Mouse (Mus musculus): ENCODE measurements around the gene Loxl4. TPM values are rescaled to one million over a fixed set of nuclear protein-coding genes. Genes with fewer than 3 reads are reported as not detected.

Loxl4 gene
- polyA plus RNA-seq, 1 experiment from 2014 or later = 0.67 TPM

DNA sequence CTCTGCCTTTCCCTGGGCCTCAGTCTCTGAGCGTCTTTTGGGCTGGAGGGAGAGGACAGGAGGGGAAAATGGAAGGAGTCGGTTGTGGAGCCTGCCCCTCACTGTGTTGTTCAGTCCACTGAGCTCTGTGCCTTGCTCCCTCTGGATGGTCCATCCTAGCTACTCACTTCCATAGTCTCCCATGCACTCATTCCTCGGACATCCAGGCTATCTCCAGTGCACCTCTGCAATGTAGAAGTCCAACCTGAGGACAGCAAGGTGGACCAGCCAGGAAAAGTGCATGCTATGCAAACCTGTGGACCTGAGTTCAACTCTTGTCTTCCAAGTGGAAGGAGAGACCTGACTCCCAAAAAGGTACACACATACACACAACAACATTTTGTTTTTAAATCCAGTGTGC, 12.0 kb downstream of the Loxl4 start:
- H3K4me1 ChIP-seq (replicated peaks; ENCODE audit: control insufficient read depth, insufficient read depth, low read length) = no peaks in the 10 kb centered on the region; the same call in 1 of the 2 replicates
- no peak for ATAC-seq (ENCODE audit: low read depth)
- H3K36me3 ChIP-seq (ENCODE audit: control insufficient read depth, insufficient read depth, low read length) = no peaks in the 10 kb centered on the region
- WGBS = 37% methylated on average over 3 of the region's 3 CpGs
- H3K9me3 ChIP-seq (ENCODE audit: control insufficient read depth, low read length) = no peaks in the 10 kb centered on the region
- H3K4me2 ChIP-seq (ENCODE audit: low read depth, low read length) = no peak overlapping the region
- no peak overlapping the region for H3K9ac ChIP-seq (ENCODE audit: low read length)
- H3K4me3 ChIP-seq (ENCODE audit: low read length) = no peak overlapping the region
- no peak overlapping the region for H3K27ac ChIP-seq (ENCODE audit: low read length)
- H3K27me3 ChIP-seq (ENCODE audit: control insufficient read depth, insufficient read depth, low read depth, low read length) = no peaks in the 10 kb centered on the region

DNA sequence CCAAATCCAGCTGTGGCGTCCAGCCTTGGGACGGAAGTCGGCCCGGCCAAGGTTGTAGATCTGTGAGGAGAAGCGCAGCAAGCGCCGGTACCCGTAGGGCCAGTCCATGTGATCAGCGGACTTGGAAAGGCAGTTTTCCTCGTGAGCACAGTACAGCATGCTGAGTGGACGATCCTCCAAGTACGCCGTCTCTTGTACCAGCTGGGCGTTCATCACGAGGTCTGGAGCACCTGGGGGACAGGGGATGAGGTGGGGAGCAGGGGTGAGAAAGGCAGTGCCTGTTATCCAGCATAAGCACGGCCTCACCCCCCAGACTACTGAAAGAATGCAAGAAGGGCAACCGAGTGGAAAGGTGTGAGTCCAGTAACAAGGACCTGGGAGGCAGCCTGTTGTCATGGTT, 12.7 kb downstream of the Loxl4 start:
- Histone ChIP-seq H3K27ac (ENCODE audit: low read length) (no peak overlapping the region), H3K4me3 (ENCODE audit: low read length) (no peak overlapping the region), H3K9ac (ENCODE audit: low read length) (no peak overlapping the region), H3K36me3 (ENCODE audit: control insufficient read depth, insufficient read depth, low read length) (no peaks in the 10 kb centered on the region), H3K9me3 (ENCODE audit: control insufficient read depth, low read length) (no peaks in the 10 kb centered on the region), H3K4me1 (replicated peaks; ENCODE audit: control insufficient read depth, insufficient read depth, low read length) (no peaks in the 10 kb centered on the region; the same call in 1 of the 2 replicates), H3K27me3 (ENCODE audit: control insufficient read depth, insufficient read depth, low read depth, low read length) (no peaks in the 10 kb centered on the region), H3K4me2 (ENCODE audit: low read depth, low read length) (no peak overlapping the region)
- no peak for ATAC-seq (ENCODE audit: low read depth)
- WGBS = 76% methylated on average over 17 of the region's 17 CpGs

DNA sequence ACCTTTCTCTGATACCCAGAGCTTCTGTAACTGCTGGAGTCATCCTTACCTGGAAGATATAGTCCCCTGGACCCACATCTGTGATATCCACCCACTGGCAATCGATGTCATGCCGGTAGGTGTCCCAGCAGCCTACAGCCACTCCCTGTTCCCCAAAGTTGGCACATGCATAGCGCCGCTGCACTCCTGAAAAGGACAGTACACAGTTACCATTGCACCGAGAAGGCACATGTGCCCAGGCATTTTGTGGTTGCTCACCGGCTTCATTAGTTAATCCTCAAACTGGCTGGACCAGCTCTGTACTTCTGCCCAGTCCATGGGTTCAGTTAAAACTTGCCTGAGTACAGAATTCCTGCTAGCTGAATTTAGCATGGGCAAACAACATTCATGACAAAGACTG, 14.7 kb downstream of the Loxl4 start:
- WGBS = 92% methylated on average over 6 of the region's 6 CpGs
- ATAC-seq (ENCODE audit: low read depth) = no peak

DNA sequence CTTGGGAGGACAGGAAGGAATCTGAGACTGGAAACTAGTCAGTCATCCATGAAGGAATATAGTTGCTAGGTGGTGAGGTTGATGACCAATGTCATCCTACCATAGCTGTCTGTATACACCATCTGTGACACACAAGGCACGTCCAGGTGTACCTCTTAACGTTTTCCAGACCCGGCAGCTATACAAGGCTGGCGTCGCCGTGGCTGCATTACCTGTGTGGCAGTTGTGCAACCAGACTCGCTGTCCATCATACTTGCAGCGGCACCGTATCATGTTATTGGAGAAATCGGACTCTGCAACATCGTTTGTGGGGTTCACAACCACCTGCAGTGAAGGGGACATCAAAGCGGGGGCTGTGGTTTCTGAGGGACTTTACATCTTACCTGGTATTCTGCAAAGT, 15.3 kb downstream of the Loxl4 start:
- no peaks in the 10 kb centered on the region for H3K27me3 ChIP-seq (ENCODE audit: control insufficient read depth, insufficient read depth, low read depth, low read length)
- H3K9me3 ChIP-seq (ENCODE audit: control insufficient read depth, low read length) = no peaks in the 10 kb centered on the region
- ATAC-seq (ENCODE audit: low read depth) = no peak
- no peak overlapping the region for H3K9ac ChIP-seq (ENCODE audit: low read length)
- H3K4me3 ChIP-seq (ENCODE audit: low read length) = no peak overlapping the region
- H3K36me3 ChIP-seq (ENCODE audit: control insufficient read depth, insufficient read depth, low read length) = no peaks in the 10 kb centered on the region
- no peak overlapping the region for H3K27ac ChIP-seq (ENCODE audit: low read length)
- H3K4me2 ChIP-seq (ENCODE audit: low read depth, low read length) = no peak overlapping the region
- WGBS = 90% methylated on average over 12 of the region's 12 CpGs
- H3K4me1 ChIP-seq (replicated peaks; ENCODE audit: control insufficient read depth, insufficient read depth, low read length) = no peaks in the 10 kb centered on the region; the same call in 1 of the 2 replicates

More for the DNA sequence above, 14.7 kb downstream of the Loxl4 start:
- Histone ChIP-seq H3K36me3 (ENCODE audit: control insufficient read depth, insufficient read depth, low read length) (no peaks in the 10 kb centered on the region), H3K9ac (ENCODE audit: low read length) (no peak overlapping the region), H3K27me3 (ENCODE audit: control insufficient read depth, insufficient read depth, low read depth, low read length) (no peaks in the 10 kb centered on the region), H3K4me3 (ENCODE audit: low read length) (no peak overlapping the region), H3K4me2 (ENCODE audit: low read depth, low read length) (no peak overlapping the region), H3K27ac (ENCODE audit: low read length) (no peak overlapping the region), H3K4me1 (replicated peaks; ENCODE audit: control insufficient read depth, insufficient read depth, low read length) (no peaks in the 10 kb centered on the region; the same call in 1 of the 2 replicates), H3K9me3 (ENCODE audit: control insufficient read depth, low read length) (no peaks in the 10 kb centered on the region)

DNA sequence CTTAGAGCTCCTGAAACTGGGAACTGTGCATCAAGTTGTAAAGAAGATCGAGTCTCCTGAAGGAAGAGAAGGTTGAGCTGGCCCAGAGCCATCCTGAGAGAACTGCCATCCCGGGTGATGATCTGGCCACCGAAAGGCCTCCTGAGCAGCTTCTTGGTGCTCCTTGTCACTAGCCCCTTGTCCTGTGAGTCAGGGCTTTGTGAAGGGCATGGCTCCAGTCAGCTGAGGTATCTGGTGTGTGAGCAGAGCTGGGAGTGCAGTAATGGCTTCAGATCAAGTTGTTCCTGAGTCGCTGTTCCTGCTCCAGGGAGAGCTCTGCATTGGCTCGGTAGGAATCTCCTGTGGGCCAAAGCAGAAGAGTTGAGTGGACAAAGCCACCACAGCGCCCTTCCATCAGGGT, 17.5 kb downstream of the Loxl4 start:
- Histone ChIP-seq H3K27ac (ENCODE audit: low read length) (no peak overlapping the region), H3K27me3 (ENCODE audit: control insufficient read depth, insufficient read depth, low read depth, low read length) (no peaks in the 10 kb centered on the region), H3K4me3 (ENCODE audit: low read length) (no peak overlapping the region), H3K4me1 (replicated peaks; ENCODE audit: control insufficient read depth, insufficient read depth, low read length) (no peaks in the 10 kb centered on the region), H3K9me3 (ENCODE audit: control insufficient read depth, low read length) (no peaks in the 10 kb centered on the region), H3K36me3 (ENCODE audit: control insufficient read depth, insufficient read depth, low read length) (peaks cover 7% of the 10 kb centered on the region), H3K9ac (ENCODE audit: low read length) (no peak overlapping the region), H3K4me2 (ENCODE audit: low read depth, low read length) (no peak overlapping the region)
- ATAC-seq (ENCODE audit: low read depth) = no peak
- 93% methylated on average over 6 of the region's 6 CpGs for WGBS

DNA sequence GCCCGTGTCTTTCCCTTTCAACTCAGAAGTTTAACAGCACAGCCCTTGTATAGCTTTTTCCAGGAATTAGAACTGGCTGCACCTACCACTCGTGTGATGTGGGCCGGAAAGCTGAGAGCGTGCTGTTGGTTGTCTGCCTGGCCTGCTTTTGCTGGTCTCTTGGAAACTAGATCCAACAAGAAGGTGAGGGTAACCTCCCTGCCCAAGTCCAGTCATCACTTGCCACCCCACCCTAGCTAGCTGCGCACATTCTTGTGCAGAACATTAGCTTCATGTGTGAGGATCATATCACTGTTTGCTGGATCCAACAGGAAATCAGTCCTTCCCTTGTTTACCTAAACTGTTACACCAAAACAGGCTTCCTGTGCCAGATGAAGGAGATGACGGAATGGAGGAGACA, 19.2 kb downstream of the Loxl4 start:
- no peak overlapping the region for H3K9ac ChIP-seq (ENCODE audit: low read length)
- no peaks in the 10 kb centered on the region for H3K9me3 ChIP-seq (ENCODE audit: control insufficient read depth, low read length)
- H3K36me3 ChIP-seq (ENCODE audit: control insufficient read depth, insufficient read depth, low read length) = peaks cover 7% of the 10 kb centered on the region
- 72% methylated on average over 6 of the region's 6 CpGs for WGBS
- no peak for ATAC-seq (ENCODE audit: low read depth)
- H3K27me3 ChIP-seq (ENCODE audit: control insufficient read depth, insufficient read depth, low read depth, low read length) = no peaks in the 10 kb centered on the region
- H3K4me2 ChIP-seq (ENCODE audit: low read depth, low read length) = no peak overlapping the region
- no peak overlapping the region for H3K27ac ChIP-seq (ENCODE audit: low read length)
- no peaks in the 10 kb centered on the region for H3K4me1 ChIP-seq (replicated peaks; ENCODE audit: control insufficient read depth, insufficient read depth, low read length)
- no peak overlapping the region for H3K4me3 ChIP-seq (ENCODE audit: low read length)

DNA sequence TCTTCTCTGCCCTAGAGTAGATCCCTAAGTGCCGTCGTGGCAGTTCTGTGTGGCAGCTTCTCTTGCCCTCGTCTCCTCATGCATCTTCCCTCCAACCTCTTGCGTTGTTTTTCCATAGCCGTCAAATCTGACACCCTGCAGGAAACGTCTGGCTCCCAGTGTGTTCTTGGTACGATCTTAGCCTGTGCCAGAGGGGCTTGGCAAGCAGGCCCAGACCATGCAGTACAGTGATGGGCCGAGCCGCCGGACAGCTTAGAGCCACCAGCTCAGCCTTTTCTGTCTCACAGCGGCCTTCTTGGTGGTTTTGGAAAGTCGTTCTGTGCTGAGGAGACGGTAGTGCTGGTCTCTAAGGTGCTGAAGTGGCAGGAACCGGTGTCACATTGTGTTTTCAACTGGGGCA, 21.1 kb downstream of the Loxl4 start:
- Histone ChIP-seq H3K4me2 (ENCODE audit: low read depth, low read length) (no peak overlapping the region), H3K9me3 (ENCODE audit: control insufficient read depth, low read length) (no peaks in the 10 kb centered on the region), H3K4me1 (replicated peaks; ENCODE audit: control insufficient read depth, insufficient read depth, low read length) (peaks cover 3% of the 10 kb centered on the region; the same call in 1 of the 2 replicates), H3K27ac (ENCODE audit: low read length) (no peak overlapping the region), H3K36me3 (ENCODE audit: control insufficient read depth, insufficient read depth, low read length) (peaks cover 7% of the 10 kb centered on the region), H3K9ac (ENCODE audit: low read length) (no peak overlapping the region), H3K27me3 (ENCODE audit: control insufficient read depth, insufficient read depth, low read depth, low read length) (no peaks in the 10 kb centered on the region), H3K4me3 (ENCODE audit: low read length) (no peak overlapping the region)
- no peak for ATAC-seq (ENCODE audit: low read depth)
- WGBS = 57% methylated on average over 14 of the region's 14 CpGs

DNA sequence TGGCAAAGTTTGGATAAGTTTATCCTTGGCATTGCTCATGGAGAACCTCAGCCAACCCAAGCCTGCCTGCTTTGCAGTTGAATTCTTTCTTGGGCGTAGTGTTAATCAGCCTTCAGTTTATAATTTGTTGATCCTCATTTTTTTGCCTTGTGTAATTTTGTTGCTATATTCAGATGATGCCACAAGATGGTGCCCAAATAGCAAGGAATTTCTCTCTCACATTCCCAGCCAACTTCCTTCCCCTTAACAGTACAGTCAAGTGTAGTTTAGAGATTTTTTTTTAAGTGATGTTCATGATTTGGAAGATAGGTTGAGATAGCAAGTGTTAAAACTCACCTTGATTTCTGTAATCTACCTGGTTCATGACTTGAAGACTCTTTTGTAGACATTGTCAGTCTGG, 23.4 kb downstream of the Loxl4 start:
- peaks cover 3% of the 10 kb centered on the region; the same call in 1 of the 2 replicates for H3K4me1 ChIP-seq (replicated peaks; ENCODE audit: control insufficient read depth, insufficient read depth, low read length)
- H3K4me3 ChIP-seq (ENCODE audit: low read length) = no peak overlapping the region
- no peaks in the 10 kb centered on the region for H3K9me3 ChIP-seq (ENCODE audit: control insufficient read depth, low read length)
- peaks cover 7% of the 10 kb centered on the region for H3K36me3 ChIP-seq (ENCODE audit: control insufficient read depth, insufficient read depth, low read length)
- no peak overlapping the region for H3K9ac ChIP-seq (ENCODE audit: low read length)
- H3K27me3 ChIP-seq (ENCODE audit: control insufficient read depth, insufficient read depth, low read depth, low read length) = no peaks in the 10 kb centered on the region
- H3K4me2 ChIP-seq (ENCODE audit: low read depth, low read length) = no peak overlapping the region
- ATAC-seq (ENCODE audit: low read depth) = no peak
- no peak overlapping the region for H3K27ac ChIP-seq (ENCODE audit: low read length)
- WGBS = 58% methylated on average over 1 of the region's 1 CpGs

DNA sequence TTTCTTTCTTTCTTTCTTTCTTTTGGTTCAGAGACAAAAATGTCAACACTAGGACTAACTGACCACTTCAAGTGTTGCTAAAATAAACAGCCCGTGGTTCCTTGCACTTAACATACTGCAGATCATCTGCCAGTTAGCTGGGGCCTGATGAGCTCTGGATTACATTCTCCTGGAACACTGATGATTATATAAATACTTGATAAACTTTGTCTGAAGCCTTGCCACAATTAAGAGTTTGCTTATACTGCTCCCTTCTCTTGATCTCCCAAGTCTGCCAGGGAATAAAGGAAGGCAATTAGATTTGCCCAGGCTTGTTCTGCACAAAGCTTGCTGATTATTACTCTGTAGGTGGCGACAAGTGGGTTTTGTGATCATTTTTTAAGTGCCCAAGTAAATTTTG, 24.9 kb downstream of the Loxl4 start:
- Histone ChIP-seq H3K36me3 (ENCODE audit: control insufficient read depth, insufficient read depth, low read length) (peaks cover 11% of the 10 kb centered on the region), H3K27me3 (ENCODE audit: control insufficient read depth, insufficient read depth, low read depth, low read length) (no peaks in the 10 kb centered on the region), H3K9ac (ENCODE audit: low read length) (no peak overlapping the region), H3K9me3 (ENCODE audit: control insufficient read depth, low read length) (no peaks in the 10 kb centered on the region), H3K4me2 (ENCODE audit: low read depth, low read length) (no peak overlapping the region), H3K27ac (ENCODE audit: low read length) (0 out of 2 replicates have a peak overlapping the region, but pooled peaks have one; percentile 16), H3K4me3 (ENCODE audit: low read length) (no peak overlapping the region), H3K4me1 (replicated peaks; ENCODE audit: control insufficient read depth, insufficient read depth, low read length) (peaks cover 3% of the 10 kb centered on the region; the same call in 1 of the 2 replicates)
- WGBS = 22% methylated on average over 2 of the region's 2 CpGs
- peak; percentile 54 for ATAC-seq (ENCODE audit: low read depth)

DNA sequence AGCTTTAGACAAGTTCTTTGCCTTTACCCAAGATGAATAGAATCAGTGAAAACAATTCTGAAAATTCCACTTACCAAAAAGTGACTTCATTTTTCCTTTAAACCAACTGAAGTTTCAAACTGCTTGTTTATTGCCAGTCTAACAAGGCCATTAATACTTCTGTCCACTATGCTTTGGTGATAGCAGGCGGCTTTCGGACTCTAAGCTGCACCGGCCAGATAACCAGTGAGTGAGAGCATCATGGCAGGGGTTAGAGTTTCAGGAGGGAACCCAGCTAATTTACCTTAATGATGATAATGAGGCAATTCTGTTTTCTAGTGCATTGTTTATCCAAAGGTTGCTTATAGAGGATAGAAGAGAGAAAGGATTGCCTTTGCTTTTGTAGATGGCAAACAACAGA, 28.4 kb downstream of the Loxl4 start:
- Histone ChIP-seq H3K36me3 (ENCODE audit: control insufficient read depth, insufficient read depth, low read length) (0 out of 2 replicates have a peak, but pooled peaks cover 6% of the 10 kb centered on the region), H3K4me3 (ENCODE audit: low read length) (no peak overlapping the region), H3K4me1 (replicated peaks; ENCODE audit: control insufficient read depth, insufficient read depth, low read length) (peaks cover 3% of the 10 kb centered on the region; the same call in 1 of the 2 replicates), H3K27me3 (ENCODE audit: control insufficient read depth, insufficient read depth, low read depth, low read length) (no peaks in the 10 kb centered on the region), H3K4me2 (ENCODE audit: low read depth, low read length) (no peak overlapping the region), H3K27ac (ENCODE audit: low read length) (no peak overlapping the region), H3K9me3 (ENCODE audit: control insufficient read depth, low read length) (no peaks in the 10 kb centered on the region), H3K9ac (ENCODE audit: low read length) (no peak overlapping the region)
- WGBS = 93% methylated on average over 3 of the region's 3 CpGs
- no peak for ATAC-seq (ENCODE audit: low read depth)
